Comparison of ENCODE assay signal across 15 mouse cellular contexts in genomic region chrX:106165089-106165488, GRCm38 (mm10). TPM values are rescaled to one million over a fixed set of nuclear protein-coding genes. Genes with fewer than 3 reads are reported as not detected.
DNase-seq lines count a peak whose midpoint lies in the region; ATAC-seq and TF ChIP-seq lines count a peak whose summit lies in the region.
"Had no signal": no experiment of that assay in that cellular context is flagged by ENCODE, and none has a peak within 500 bp of the region (broad histone marks: within the 10 kb centered on the region; RNA-seq: fewer than 3 reads in every experiment).

No protein-coding gene starts in this region.

- no peak for DNase-seq in midbrain, postnatal 0 days (ENCODE audit: low spot score)
- DNase-seq in G1E (ENCODE audit: low spot score): no peak
- peak; percentile 24 for DNase-seq in yolk sac, embryonic 10.5 days (ENCODE audit: low spot score)
- DNase-seq in thymus, postnatal 25 days: no peak
- no peak for DNase-seq in right cerebral cortex, postnatal 10 days (ENCODE audit: low spot score in 2 of 2)
- DNase-seq: cerebellum, adult 2 months; gastrocnemius, postnatal 14 days; heart, postnatal 10 days; kidney, adult 11 months; lung, postnatal 4 days had no signal

- no peaks in the 10 kb centered on the region for H3K4me1 ChIP-seq in midbrain, postnatal 0 days (ENCODE audit: insufficient read depth, low read length)
- no peaks in the 10 kb centered on the region for H3K4me1 ChIP-seq in midbrain, embryonic 16.5 days (ENCODE audit: control insufficient read depth, insufficient read depth, low read length)
- peaks cover 22% of the 10 kb centered on the region for H3K4me1 ChIP-seq in G1E (ENCODE audit: insufficient read depth, low read depth, low read length)
- no peaks in the 10 kb centered on the region for H3K4me1 ChIP-seq in liver, embryonic 15.5 days (replicated peaks)
- H3K4me1 ChIP-seq in forebrain, embryonic 12.5 days: no peaks in the 10 kb centered on the region
- H3K4me1 ChIP-seq: embryonic facial prominence, embryonic 10.5 days; forebrain, embryonic 10.5 days had no signal

- ATAC-seq in midbrain, postnatal 0 days (ENCODE audit: low FRiP score): no peak
- ATAC-seq in midbrain, embryonic 16.5 days: no peak
- no peak for ATAC-seq in G1E (ENCODE audit: extremely low read depth, insufficient number of reproducible peaks, low FRiP score, poor library complexity, severe bottlenecking)
- ATAC-seq in liver, embryonic 15.5 days (ENCODE audit: insufficient read depth): no peak
- ATAC-seq in forebrain, embryonic 12.5 days (ENCODE audit: low FRiP score): no peak

- no peaks in the 10 kb centered on the region for H3K9me3 ChIP-seq in midbrain, postnatal 0 days (ENCODE audit: low read length)
- no peaks in the 10 kb centered on the region for H3K9me3 ChIP-seq in midbrain, embryonic 16.5 days (replicated peaks; ENCODE audit: control insufficient read depth, low read length, poor library complexity, severe bottlenecking)
- no peaks in the 10 kb centered on the region for H3K9me3 ChIP-seq in G1E (replicated peaks)
- no peaks in the 10 kb centered on the region for H3K9me3 ChIP-seq in liver, embryonic 15.5 days (replicated peaks)
- H3K9me3 ChIP-seq in forebrain, embryonic 12.5 days: no peaks in the 10 kb centered on the region
- H3K9me3 ChIP-seq: embryonic facial prominence, embryonic 10.5 days; forebrain, embryonic 10.5 days had no signal

- peak; percentile 17; the same call in 1 of the 2 replicates for TF ChIP-seq CTCF in midbrain, postnatal 0 days (IDR thresholded peaks at IDR 0.05)
- peak; percentile 35; the same call in 1 of the 2 replicates for TF ChIP-seq CTCF in G1E (IDR thresholded peaks at IDR 0.05; ENCODE audit: low read depth, low read length)

- H3K4me3 ChIP-seq in midbrain, postnatal 0 days (ENCODE audit: low read depth, low read length): no peak overlapping the region
- no peak overlapping the region for H3K4me3 ChIP-seq in midbrain, embryonic 16.5 days (ENCODE audit: low read depth, low read length)
- H3K4me3 ChIP-seq in G1E (ENCODE audit: low read depth, low read length): no peak overlapping the region
- H3K4me3 ChIP-seq in liver, embryonic 15.5 days (replicated peaks): no peak overlapping the region
- H3K4me3 ChIP-seq in forebrain, embryonic 12.5 days (replicated peaks): no peak overlapping the region
- H3K4me3 ChIP-seq: embryonic facial prominence, embryonic 10.5 days; forebrain, embryonic 10.5 days had no signal

- H3K9ac ChIP-seq in midbrain, postnatal 0 days (replicated peaks; ENCODE audit: low read length, poor library complexity, severe bottlenecking): no peak overlapping the region
- H3K9ac ChIP-seq in midbrain, embryonic 16.5 days (ENCODE audit: low read depth, low read length): no peak overlapping the region
- no peak overlapping the region for H3K9ac ChIP-seq in liver, embryonic 15.5 days
- no peak overlapping the region for H3K9ac ChIP-seq in forebrain, embryonic 12.5 days

- no peak overlapping the region for H3K27ac ChIP-seq in midbrain, postnatal 0 days (ENCODE audit: low read depth, low read length)
- H3K27ac ChIP-seq in midbrain, embryonic 16.5 days (ENCODE audit: low read length): no peak overlapping the region
- 0 out of 2 replicates have a peak overlapping the region, but pooled peaks have one; percentile 29 for H3K27ac ChIP-seq in liver, embryonic 15.5 days (replicated peaks)
- no peak overlapping the region for H3K27ac ChIP-seq in forebrain, embryonic 12.5 days
- H3K27ac ChIP-seq: embryonic facial prominence, embryonic 10.5 days; forebrain, embryonic 10.5 days had no signal

- H3K27me3 ChIP-seq in midbrain, postnatal 0 days (ENCODE audit: insufficient read depth, low read length): no peaks in the 10 kb centered on the region
- H3K27me3 ChIP-seq in midbrain, embryonic 16.5 days (ENCODE audit: control insufficient read depth, insufficient read depth, low read depth, low read length): no peaks in the 10 kb centered on the region
- no peaks in the 10 kb centered on the region for H3K27me3 ChIP-seq in G1E (ENCODE audit: insufficient read depth, low read length)
- no peaks in the 10 kb centered on the region for H3K27me3 ChIP-seq in liver, embryonic 15.5 days
- H3K27me3 ChIP-seq in forebrain, embryonic 12.5 days: no peaks in the 10 kb centered on the region

- H3K4me2 ChIP-seq in midbrain, postnatal 0 days (ENCODE audit: low read depth, low read length, poor library complexity, severe bottlenecking): no peak overlapping the region
- H3K4me2 ChIP-seq in midbrain, embryonic 16.5 days (ENCODE audit: low read length): no peak overlapping the region
- no peak overlapping the region for H3K4me2 ChIP-seq in liver, embryonic 15.5 days
- no peak overlapping the region for H3K4me2 ChIP-seq in forebrain, embryonic 12.5 days

- 83% methylated on average over 1 of the region's 1 CpGs for WGBS in midbrain, postnatal 0 days
- WGBS in midbrain, embryonic 16.5 days: 68% methylated on average over 1 of the region's 1 CpGs
- WGBS in liver, embryonic 15.5 days (ENCODE audit: insufficient replicate concordance): 37% methylated on average over 1 of the region's 1 CpGs
- WGBS in forebrain, embryonic 12.5 days: 89% methylated on average over 1 of the region's 1 CpGs

- H3K36me3 ChIP-seq in midbrain, postnatal 0 days (ENCODE audit: insufficient read depth, low read length): no peaks in the 10 kb centered on the region
- no peaks in the 10 kb centered on the region for H3K36me3 ChIP-seq in midbrain, embryonic 16.5 days (ENCODE audit: control insufficient read depth, insufficient read depth, low read length)
- H3K36me3 ChIP-seq in G1E (replicated peaks): no peaks in the 10 kb centered on the region
- H3K36me3 ChIP-seq in liver, embryonic 15.5 days (replicated peaks): no peaks in the 10 kb centered on the region
- H3K36me3 ChIP-seq in forebrain, embryonic 12.5 days (replicated peaks): no peaks in the 10 kb centered on the region
- H3K36me3 ChIP-seq: embryonic facial prominence, embryonic 10.5 days; forebrain, embryonic 10.5 days had no signal

RNA-seq across cellular contexts. Expression of gene Pgk1, which starts 21.8 kb away (rescaled TPM):
- 201 and 259 TPM in 2 replicates for total RNA-seq in midbrain, postnatal 0 days (2014; rRNA removed)
- 253 and 272 TPM in 2 replicates for polyA plus RNA-seq in midbrain, postnatal 0 days (2015; fragmentation: Nextera tagmentation; extraction: Ambion mirVana)
- polyA plus RNA-seq in midbrain, embryonic 16.5 days (2015; fragmentation: Nextera tagmentation; extraction: Ambion mirVana): 252 and 278 TPM in 2 replicates
- total RNA-seq in G1E (2014; fragmentation: Nextera tagmentation) (667 and 759 TPM in 2 replicates), G1E (2017) (1,594 and 1,756 TPM in 2 replicates)
- polyA plus RNA-seq in G1E (2012): 110 and 118 TPM in 2 replicates
- 163 and 170 TPM in 2 replicates for polyA plus RNA-seq in liver, embryonic 15.5 days (2015; fragmentation: Nextera tagmentation; extraction: Ambion mirVana)
- polyA plus RNA-seq in forebrain, embryonic 12.5 days (2016; fragmentation: Nextera tagmentation; extraction: Ambion mirVana): 369 and 371 TPM in 2 replicates

RNA-seq across cellular contexts. Expression of gene Tlr13, which starts 22.1 kb away (rescaled TPM):
- total RNA-seq in midbrain, postnatal 0 days (2014; rRNA removed): 0.71 and 1.0 TPM in 2 replicates
- 0.33 and 0.35 TPM in 2 replicates for polyA plus RNA-seq in midbrain, postnatal 0 days (2015; fragmentation: Nextera tagmentation; extraction: Ambion mirVana)
- 0.19 and 0.24 TPM in 2 replicates for polyA plus RNA-seq in midbrain, embryonic 16.5 days (2015; fragmentation: Nextera tagmentation; extraction: Ambion mirVana)
- not detected in 2 replicates for total RNA-seq in G1E (2014; fragmentation: Nextera tagmentation)
- 0.06 and 0.11 TPM in 2 replicates for total RNA-seq in G1E (2017)
- polyA plus RNA-seq in G1E (2012): not detected in 2 replicates
- 1.4 TPM in 2 replicates for polyA plus RNA-seq in liver, embryonic 15.5 days (2015; fragmentation: Nextera tagmentation; extraction: Ambion mirVana)
- 0.08 and 0.17 TPM in 2 replicates for polyA plus RNA-seq in forebrain, embryonic 12.5 days (2016; fragmentation: Nextera tagmentation; extraction: Ambion mirVana)

RNA-seq across cellular contexts. Expression of gene Taf9b, which starts 55.9 kb away (rescaled TPM):
- total RNA-seq in midbrain, postnatal 0 days (2014; rRNA removed): 17.5 and 23.2 TPM in 2 replicates
- polyA plus RNA-seq in midbrain, postnatal 0 days (2015; fragmentation: Nextera tagmentation; extraction: Ambion mirVana): 23.1 and 24.5 TPM in 2 replicates
- 19.2 and 20.0 TPM in 2 replicates for polyA plus RNA-seq in midbrain, embryonic 16.5 days (2015; fragmentation: Nextera tagmentation; extraction: Ambion mirVana)
- total RNA-seq in G1E (2014; fragmentation: Nextera tagmentation) (26.9 and 33.1 TPM in 2 replicates), G1E (2017) (13.9 and 17.7 TPM in 2 replicates)
- polyA plus RNA-seq in G1E (2012): 0.36 and 0.43 TPM in 2 replicates
- 4.2 and 4.3 TPM in 2 replicates for polyA plus RNA-seq in liver, embryonic 15.5 days (2015; fragmentation: Nextera tagmentation; extraction: Ambion mirVana)
- 14.2 and 14.8 TPM in 2 replicates for polyA plus RNA-seq in forebrain, embryonic 12.5 days (2016; fragmentation: Nextera tagmentation; extraction: Ambion mirVana)
